Mouse (Mus musculus) bone marrow macrophage, adult 2 months (primary cell): Measurements from ENCODE around the gene Olfr1418. TPM values are rescaled to one million over a fixed set of nuclear protein-coding genes. Genes with fewer than 3 reads are reported as not detected.
"Not testable (repeated sequence)": the region's sequence is repeated elsewhere in the genome, so short reads cannot be mapped to it uniquely, and the experiment has no call there.

Source experiments
- H3K27ac ChIP-seq: 2 replicates; pipeline ENCODE4 v1.5.1; 2012; ENCODE audit warnings: low read depth, low read length; ENCODE audit not compliant: insufficient read depth
- H3K4me1 ChIP-seq: 2 replicates; pipeline ENCODE4 v1.6.1; 2012; ENCODE audit warnings: low read length; ENCODE audit not compliant: control insufficient read depth, insufficient read depth
- H3K4me3 ChIP-seq: 2 replicates; pipeline ENCODE4 v1.5.1; 2012; ENCODE audit warnings: mild to moderate bottlenecking, low read length, moderate library complexity; ENCODE audit not compliant: insufficient read depth
- CTCF ChIP-seq: IDR thresholded peaks from 2 replicates; pipeline ENCODE4 v1.5.1; 2012; ENCODE audit warnings: low read depth, mild to moderate bottlenecking, low read length, moderate library complexity
- POLR2A ChIP-seq: IDR thresholded peaks from 2 replicates; pipeline ENCODE4 v1.6.1; 2012; ENCODE audit warnings: mild to moderate bottlenecking, low read depth, low read length, borderline replicate concordance
- polyA plus RNA-seq: library from polyadenylated mRNA; stranded (reverse); fragments of >200 nt; gene quantifications from 2 replicates; pipeline ENCODE4 v1.2.4, GENCODE M21; 2012; ENCODE audit not compliant: missing spikeins, insufficient read depth, insufficient read length

Gene Olfr1418
- polyA plus RNA-seq = not detected in 2 replicates

DNA sequence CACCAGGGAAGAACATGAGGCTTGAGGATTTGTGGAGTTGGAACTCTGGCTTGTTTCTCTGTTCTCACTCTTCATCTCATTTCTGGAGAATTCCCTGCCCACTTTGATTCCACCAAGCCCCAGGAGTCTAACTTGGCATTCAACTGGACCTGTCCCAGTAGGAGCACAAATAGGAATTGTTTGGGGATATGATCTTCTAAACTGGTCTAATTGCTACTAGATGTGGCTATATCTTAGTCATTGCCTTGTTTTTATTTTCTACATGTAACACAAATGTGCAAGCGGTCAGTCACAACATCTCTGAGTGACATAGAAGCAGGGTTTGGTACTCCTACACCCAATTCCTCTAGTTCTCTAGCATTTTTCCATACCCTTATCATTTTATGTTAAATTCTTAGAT, at the start of gene Olfr1418:
Olfr1418 (minus strand) TSS at position 101 of the 400 bp plus-strand sequence.
- TF ChIP-seq CTCF (no peak), POLR2A (no peak)
- no peak within 1 kb of the TSS for H3K27ac ChIP-seq

DNA sequence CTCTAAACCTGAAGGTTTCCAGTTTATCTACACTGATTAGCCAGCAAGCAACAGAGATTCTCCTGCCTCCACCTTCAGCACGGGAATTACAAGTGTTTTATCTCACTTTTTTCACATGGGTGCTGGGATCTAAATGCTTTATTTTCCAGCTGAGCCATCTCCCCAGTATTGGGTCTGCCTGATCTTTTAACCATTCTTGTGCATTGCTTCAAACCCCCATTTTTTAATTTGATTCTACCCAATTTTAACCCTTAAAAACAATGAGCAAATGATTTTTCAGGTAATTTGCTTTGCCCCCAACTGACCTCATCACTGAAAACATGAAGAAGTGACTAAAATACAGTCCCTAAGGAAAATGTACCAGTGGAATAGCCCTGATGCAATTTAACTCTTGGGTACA, 25.4 kb upstream of the Olfr1418 start, which contains the start of gene Olfr1420:
Olfr1420 (plus strand) TSS at position 301 of the 400 bp plus-strand sequence.
- H3K27ac ChIP-seq = no peak within 1 kb of the TSS
- TF ChIP-seq CTCF = no peak
- no peak for TF ChIP-seq POLR2A
- no peak within 1 kb of the TSS for H3K4me3 ChIP-seq
- no peaks in the 10 kb centered on the region for H3K4me1 ChIP-seq

More for the DNA sequence above, at the start of gene Olfr1418:
- H3K4me3 ChIP-seq = no peak within 1 kb of the TSS
- H3K4me1 ChIP-seq = peaks cover 5% of the 10 kb centered on the region

DNA sequence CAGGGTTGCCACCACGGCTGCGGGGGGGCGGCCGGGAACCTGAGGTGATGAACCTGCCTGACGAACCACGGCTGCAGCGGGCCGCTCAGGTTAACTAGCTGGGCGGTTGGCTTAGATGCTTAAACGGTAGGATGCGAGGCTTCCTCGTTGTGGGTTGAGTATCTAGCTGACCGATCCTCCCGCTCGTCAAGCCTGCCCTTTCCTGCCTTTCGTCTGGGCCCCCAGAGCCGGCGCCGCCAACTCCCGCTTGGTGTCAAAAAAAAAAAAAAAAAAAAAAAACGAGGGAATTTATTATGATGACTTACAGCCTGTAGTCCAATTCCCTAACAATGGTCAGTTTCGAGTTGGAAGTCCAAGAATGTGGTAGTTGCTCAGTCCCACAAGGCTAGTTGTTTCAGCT, 17.5 kb upstream of the Olfr1418 start:
- not testable (repeated sequence) for H3K4me1 ChIP-seq

GRCm38 (mm10) chr19:11875006-11875405, 14.1 kb upstream of the Olfr1418 start, which contains the start of gene Olfr1419:
Gene Olfr1419, minus strand, starts transcription at chr19:11875106.
- no peaks in the 10 kb centered on the region for H3K4me1 ChIP-seq
- TF ChIP-seq CTCF = no peak
- TF ChIP-seq POLR2A = no peak
- no peak within 1 kb of the TSS for H3K27ac ChIP-seq
- H3K4me3 ChIP-seq = no peak within 1 kb of the TSS

More for the DNA sequence above, 17.5 kb upstream of the Olfr1418 start:
- H3K4me3 ChIP-seq, H3K27ac ChIP-seq: not testable (repeated sequence)

DNA sequence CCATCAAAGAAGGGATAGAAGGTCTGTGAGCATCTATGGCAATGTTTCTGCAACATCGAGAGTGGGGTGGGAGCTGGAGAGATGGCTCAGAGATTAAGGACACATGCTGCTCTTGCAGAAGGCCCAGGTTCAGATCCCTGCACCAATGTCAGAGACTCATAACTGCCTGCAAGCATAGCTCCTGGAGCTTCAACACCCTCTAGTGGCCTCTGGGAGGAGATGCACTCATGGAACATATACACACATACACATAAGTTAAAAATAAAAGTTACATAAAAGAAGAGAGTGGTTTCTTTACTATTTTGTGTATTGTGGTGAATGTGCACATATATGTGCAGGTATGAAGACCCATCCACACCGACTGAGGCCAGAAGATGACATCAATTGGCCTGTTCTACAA, 7.0 kb upstream of the Olfr1418 start:
- Histone ChIP-seq H3K4me1 (no peaks in the 10 kb centered on the region), H3K4me3 (no peak overlapping the region), H3K27ac (no peak overlapping the region)
- TF ChIP-seq POLR2A = no peak
- no peak for TF ChIP-seq CTCF

DNA sequence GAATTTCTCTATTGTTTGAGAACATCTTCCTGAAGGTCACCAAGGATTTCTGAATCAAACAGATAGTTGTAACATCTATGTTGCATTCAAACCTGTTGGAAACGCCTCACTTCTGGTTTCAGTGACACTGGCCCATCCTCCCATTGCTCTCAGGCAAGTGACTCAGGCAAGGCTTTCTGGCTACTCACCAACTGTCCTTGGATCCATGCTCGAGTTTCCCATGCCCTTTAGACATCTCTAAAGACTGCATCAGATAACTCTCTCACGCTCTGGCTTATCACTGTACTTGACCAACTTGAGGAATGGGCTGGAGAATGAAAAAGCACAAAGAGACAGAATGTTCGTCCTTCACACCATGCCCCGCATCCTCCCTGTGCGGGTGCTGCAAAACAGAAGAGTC, 4.4 kb downstream of the Olfr1418 start:
- Histone ChIP-seq H3K27ac (no peak overlapping the region), H3K4me1 (peaks cover 5% of the 10 kb centered on the region), H3K4me3 (no peak overlapping the region)
- no peak for TF ChIP-seq POLR2A
- TF ChIP-seq CTCF = no peak

- Histone ChIP-seq H3K4me1 (peaks cover 5% of the 10 kb centered on the region), H3K4me3 (no peak overlapping the region), H3K27ac (no peak overlapping the region)
- TF ChIP-seq CTCF = no peak
- TF ChIP-seq POLR2A = no peak
These were observed 6.0 kb downstream of the Olfr1418 start for GRCm38 (mm10) chr19:11854821-11855220.

DNA sequence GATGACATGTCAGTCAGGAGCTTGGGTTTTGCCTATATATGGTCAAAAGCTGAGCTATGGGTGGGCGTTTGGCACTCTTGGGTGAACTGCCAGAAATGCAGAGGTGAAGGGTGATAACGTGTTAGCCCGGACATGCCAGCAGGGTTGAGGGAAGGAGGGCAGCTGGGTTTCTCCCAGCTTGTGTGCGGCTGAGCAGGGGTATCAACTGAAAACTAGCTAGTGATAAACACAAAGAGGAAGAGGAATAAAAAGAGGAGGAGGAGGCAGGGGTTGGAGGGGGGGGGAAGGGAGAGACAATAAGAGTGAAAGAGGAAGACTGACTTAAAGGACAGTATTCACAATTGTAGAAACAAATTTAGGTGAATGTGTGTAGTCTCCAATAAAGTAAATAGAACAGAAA, 8.2 kb downstream of the Olfr1418 start:
- TF ChIP-seq POLR2A = no peak
- no peak for TF ChIP-seq CTCF
- no peaks in the 10 kb centered on the region for H3K4me1 ChIP-seq
- no peak overlapping the region for H3K4me3 ChIP-seq
- H3K27ac ChIP-seq = no peak overlapping the region

DNA sequence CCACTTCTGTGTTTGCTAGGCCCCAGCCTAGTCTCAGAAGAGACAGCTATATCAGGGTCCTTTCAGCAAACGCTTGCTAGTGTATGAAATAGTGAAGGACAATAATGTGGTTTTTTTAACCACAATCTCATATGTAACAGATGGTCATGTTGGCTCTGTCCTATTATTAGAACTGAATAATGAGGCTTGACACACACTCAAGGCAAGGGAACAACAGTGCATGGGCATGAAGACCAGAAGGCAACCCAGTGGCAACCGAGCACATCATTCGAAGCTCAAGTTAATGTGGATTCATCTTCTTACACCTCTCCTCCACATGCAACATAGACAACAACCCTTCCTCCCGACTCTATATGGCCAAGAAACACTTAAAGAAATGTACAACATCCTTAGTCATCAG, 14.5 kb downstream of the Olfr1418 start:
- Histone ChIP-seq H3K27ac (no peak overlapping the region), H3K4me3 (no peak overlapping the region), H3K4me1 (peaks cover 2% of the 10 kb centered on the region; the same call in 1 of the 2 replicates)
- TF ChIP-seq POLR2A (no peak), CTCF (no peak)

- no peak within 1 kb of the TSS for H3K4me3 ChIP-seq
- no peaks in the 10 kb centered on the region for H3K4me1 ChIP-seq
- no peak within 1 kb of the TSS for H3K27ac ChIP-seq
- no peak for TF ChIP-seq POLR2A
- TF ChIP-seq CTCF = no peak
These were observed 21.7 kb downstream of the Olfr1418 start, which contains the start of gene Olfr1417 for GRCm38 (mm10) chr19:11839119-11839518. Gene Olfr1417, minus strand, starts transcription at chr19:11839219.
